Mouse (Mus musculus) erythroblast, embryonic 14.5 days (primary cell): ENCODE results near the gene Bbs12.

Experiments used
- GATA1 ChIP-seq: IDR thresholded peaks from 2 replicates; pipeline ENCODE4 v1.6.1; 2012; ENCODE audit warnings: low read length, inconsistent platforms, mixed read lengths
- TAL1 ChIP-seq: IDR thresholded peaks from 3 replicates; pipeline ENCODE4 v1.6.1; 2012; ENCODE audit warnings: low read length, inconsistent platforms, mixed read lengths

GRCm38 (mm10) chr3:37292654-37293053, 19.7 kb upstream of the Bbs12 start:
- TF ChIP-seq GATA1: no peak
- TF ChIP-seq TAL1: no peak
